Mouse (Mus musculus) heart, adult 2 months (tissue): ENCODE measurements around the gene Tcp11l2.

Experiments
- CTCF ChIP-seq: fragments of 200-600 bp; IDR thresholded peaks from 2 replicates; pipeline ENCODE4 v1.8.1; 2022; ENCODE audit warnings: antibody characterized with exemption, mild to moderate bottlenecking, moderate library complexity
- EP300 ChIP-seq: fragments of 200-500 bp; IDR thresholded peaks from 2 replicates; pipeline ENCODE4 v1.6.1; 2011; ENCODE audit warnings: low read depth, low read length, control low read depth; ENCODE audit not compliant: insufficient read depth
- POLR2A ChIP-seq: fragments of 200-500 bp; IDR thresholded peaks from 2 replicates; pipeline ENCODE4 v1.6.1; 2011; ENCODE audit warnings: mild to moderate bottlenecking, low read depth, low read length, control low read depth; ENCODE audit not compliant: insufficient read depth

- no peak for TF ChIP-seq EP300
- no peak for TF ChIP-seq POLR2A
- TF ChIP-seq CTCF = no peak
Observed at GRCm38 (mm10) chr10:84646506-84647102, 70.2 kb downstream of the Tcp11l2 start.
